Mouse (Mus musculus) small intestine, adult 2 months (tissue): ENCODE results near the gene Snrpd2.

Experiments
- CTCF ChIP-seq: fragments of 200-500 bp; IDR thresholded peaks from 2 replicates; pipeline ENCODE4 v1.5.1; 2012; ENCODE audit warnings: low read depth, mild to moderate bottlenecking, control low read depth, inconsistent platforms, low read length, moderate library complexity, mixed read lengths; ENCODE audit not compliant: insufficient replicate concordance, insufficient read length; ENCODE audit errors: extremely low read depth
- POLR2A ChIP-seq: fragments of 200-500 bp; IDR thresholded peaks from 2 replicates; pipeline ENCODE4 v1.6.1; 2012; ENCODE audit warnings: low read depth, mild to moderate bottlenecking, control low read depth, inconsistent platforms, low read length, moderate library complexity

- no peak for TF ChIP-seq POLR2A
- TF ChIP-seq CTCF = no peak
Measured at GRCm38 (mm10) chr7:19121686-19122085, 27.8 kb upstream of the Snrpd2 start.
